Mouse (Mus musculus) lung, embryonic 16.5 days (tissue): ENCODE results near the gene Rhebl1. TPM values are rescaled to one million over a fixed set of nuclear protein-coding genes. Genes with fewer than 3 reads are reported as not detected.

ENCODE experiments used
- ATAC-seq: fragments of 200-750 bp; cut with Nextera tagmentation; 2 replicates; pipeline ENCODE4 v1.8.0; 2017; ENCODE audit warnings: low read depth, mild to moderate bottlenecking, moderate library complexity
- H3K27ac ChIP-seq: fragments of 300-500 bp; sonication (generic); 2 replicates; pipeline ENCODE4 v1.5.1; 2014; ENCODE audit warnings: mild to moderate bottlenecking, control low read depth, low read length
- H3K27me3 ChIP-seq: fragments of 300-500 bp; sonication (generic); 2 replicates; pipeline ENCODE4 v1.6.1; 2014; ENCODE audit warnings: low read depth, low read length, mixed read lengths; ENCODE audit not compliant: control insufficient read depth, insufficient read depth
- H3K36me3 ChIP-seq: fragments of 300-500 bp; sonication (generic); 2 replicates; pipeline ENCODE4 v1.6.1; 2014; ENCODE audit warnings: low read length; ENCODE audit not compliant: control insufficient read depth, insufficient read depth
- H3K4me1 ChIP-seq: fragments of 300-500 bp; sonication (generic); replicated peaks from 2 replicates; pipeline ENCODE4 v1.6.1; 2014; ENCODE audit warnings: low read length, mixed read lengths; ENCODE audit not compliant: control insufficient read depth, insufficient read depth
- H3K4me2 ChIP-seq: fragments of 300-500 bp; sonication (generic); 2 replicates; pipeline ENCODE4 v1.6.1; 2014; ENCODE audit warnings: low read depth, low read length, control low read depth
- H3K4me3 ChIP-seq: fragments of 300-500 bp; sonication (generic); 2 replicates; pipeline ENCODE4 v1.5.1; 2014; ENCODE audit warnings: mild to moderate bottlenecking, low read length, control low read depth
- H3K9ac ChIP-seq: fragments of 300-500 bp; sonication (generic); 2 replicates; pipeline ENCODE4 v1.6.1; 2014; ENCODE audit warnings: low read length, control low read depth
- H3K9me3 ChIP-seq: fragments of 300-500 bp; sonication (generic); 2 replicates; pipeline ENCODE4 v1.6.1; 2016; ENCODE audit warnings: low read length; ENCODE audit not compliant: control insufficient read depth
- WGBS: fragments of 180-500 bp; shearing (Covaris S2); extraction: QIAGEN DNeasy Blood & Tissue Kit; methylation state at CpG from one replicate; pipeline ENCODE4 v1.1.7; 2014; 5-methylcytosine and 5-hydroxymethylcytosine counted together
- polyA plus RNA-seq: library from polyadenylated mRNA; unstranded; fragments of >200 nt; fragmentation: Nextera tagmentation; extraction: Ambion mirVana; gene quantifications from 2 replicates; pipeline ENCODE4 v1.2.1, GENCODE M21; 2015

Gene Rhebl1
- polyA plus RNA-seq, 1 experiment from 2014 or later = 9.4 TPM

DNA sequence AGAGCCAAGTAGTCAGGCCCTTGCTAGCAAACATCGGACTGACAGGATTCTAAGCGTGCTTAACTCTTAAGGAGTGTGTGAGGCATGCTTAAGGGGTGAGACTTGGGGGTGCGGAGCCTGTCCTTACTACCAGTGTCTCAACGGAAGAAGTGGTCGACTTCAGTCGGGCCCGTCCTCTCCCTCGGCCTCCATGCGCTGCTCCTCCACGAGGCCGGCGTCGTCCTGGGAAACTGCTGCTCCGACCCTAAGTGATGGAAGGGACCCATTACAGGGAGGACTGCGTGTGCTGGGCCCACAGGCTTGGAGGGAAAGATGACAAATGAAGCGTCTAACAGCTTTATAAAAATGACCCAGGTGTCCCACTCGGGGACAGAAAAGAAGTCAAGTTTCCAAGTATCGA is 33.4 kb downstream of the Rhebl1 start:
- H3K4me2 ChIP-seq = no peak overlapping the region
- peaks cover 93% of the 10 kb centered on the region for H3K36me3 ChIP-seq
- no peaks in the 10 kb centered on the region for H3K27me3 ChIP-seq
- H3K9me3 ChIP-seq = no peaks in the 10 kb centered on the region
- WGBS = 88% methylated on average over 18 of the region's 18 CpGs
- ATAC-seq = no peak
- H3K9ac ChIP-seq = no peak overlapping the region
- no peak overlapping the region for H3K4me3 ChIP-seq
- no peaks in the 10 kb centered on the region for H3K4me1 ChIP-seq
- no peak overlapping the region for H3K27ac ChIP-seq

DNA sequence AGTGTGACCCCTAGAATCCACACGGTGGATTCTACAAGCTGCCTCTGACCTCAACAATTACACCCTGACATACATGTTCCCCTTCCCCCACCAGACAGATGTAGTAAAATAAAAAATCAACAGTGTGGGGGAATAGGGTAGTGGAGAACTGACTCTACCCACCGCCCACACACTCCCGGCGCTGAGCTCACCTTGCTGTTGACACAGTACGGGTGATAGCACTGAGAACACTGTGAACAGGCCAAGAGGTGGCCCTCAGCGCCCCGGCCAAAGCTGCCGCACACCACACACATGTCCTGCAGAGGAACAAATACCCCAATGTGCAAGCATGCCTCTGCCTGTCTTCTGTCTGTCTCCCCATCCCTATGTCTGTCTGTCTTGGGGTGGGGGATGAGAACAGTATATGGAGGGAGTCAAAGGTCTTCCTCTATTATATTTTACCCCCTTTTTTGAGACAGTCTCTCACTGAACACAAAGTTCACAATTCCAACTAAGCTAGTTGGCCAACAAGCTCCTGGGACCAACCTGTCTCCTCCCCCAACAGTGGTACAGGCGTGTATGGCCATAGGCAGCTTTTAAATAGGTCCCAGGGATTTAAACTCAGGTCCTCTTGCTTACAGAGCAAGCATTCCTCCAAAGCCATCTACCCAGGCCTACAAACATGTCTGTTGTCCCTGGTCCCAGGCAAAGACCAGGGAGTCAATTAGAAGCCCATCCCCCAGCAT is 34.9 kb downstream of the Rhebl1 start:
- Histone ChIP-seq H3K4me2 (no peak overlapping the region), H3K9ac (no peak overlapping the region), H3K9me3 (no peaks in the 10 kb centered on the region), H3K27me3 (no peaks in the 10 kb centered on the region), H3K36me3 (peaks cover 90% of the 10 kb centered on the region), H3K4me1 (no peaks in the 10 kb centered on the region), H3K27ac (no peak overlapping the region), H3K4me3 (no peak overlapping the region)
- no peak for ATAC-seq
- WGBS = 77% methylated on average over 9 of the region's 9 CpGs

DNA sequence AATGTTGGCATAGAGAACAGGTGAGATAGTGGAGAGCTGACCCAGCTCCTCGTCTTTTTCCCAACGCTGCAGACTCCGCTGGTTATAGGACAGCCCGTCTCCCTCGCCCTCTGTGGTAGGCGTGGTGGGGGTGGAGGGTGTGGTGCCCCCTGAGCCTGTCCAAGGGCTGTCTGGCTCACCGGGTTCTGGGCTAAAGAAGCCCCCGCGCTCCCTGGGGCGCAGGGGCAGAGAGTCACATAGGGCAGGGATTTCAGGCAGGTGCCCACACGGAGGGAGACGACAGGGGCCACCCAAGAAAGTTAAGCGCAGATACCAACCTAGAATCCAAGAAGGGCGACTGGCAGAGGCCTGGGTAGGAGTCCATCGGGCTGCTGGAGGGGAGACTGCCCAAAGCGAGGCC is 40.1 kb downstream of the Rhebl1 start:
- no peaks in the 10 kb centered on the region for H3K4me1 ChIP-seq
- peaks cover 88% of the 10 kb centered on the region for H3K36me3 ChIP-seq
- 86% methylated on average over 16 of the region's 16 CpGs for WGBS
- no peak for ATAC-seq
- H3K9me3 ChIP-seq = no peaks in the 10 kb centered on the region
- H3K27ac ChIP-seq = no peak overlapping the region
- H3K9ac ChIP-seq = no peak overlapping the region
- no peak overlapping the region for H3K4me2 ChIP-seq
- H3K27me3 ChIP-seq = no peaks in the 10 kb centered on the region
- no peak overlapping the region for H3K4me3 ChIP-seq

DNA sequence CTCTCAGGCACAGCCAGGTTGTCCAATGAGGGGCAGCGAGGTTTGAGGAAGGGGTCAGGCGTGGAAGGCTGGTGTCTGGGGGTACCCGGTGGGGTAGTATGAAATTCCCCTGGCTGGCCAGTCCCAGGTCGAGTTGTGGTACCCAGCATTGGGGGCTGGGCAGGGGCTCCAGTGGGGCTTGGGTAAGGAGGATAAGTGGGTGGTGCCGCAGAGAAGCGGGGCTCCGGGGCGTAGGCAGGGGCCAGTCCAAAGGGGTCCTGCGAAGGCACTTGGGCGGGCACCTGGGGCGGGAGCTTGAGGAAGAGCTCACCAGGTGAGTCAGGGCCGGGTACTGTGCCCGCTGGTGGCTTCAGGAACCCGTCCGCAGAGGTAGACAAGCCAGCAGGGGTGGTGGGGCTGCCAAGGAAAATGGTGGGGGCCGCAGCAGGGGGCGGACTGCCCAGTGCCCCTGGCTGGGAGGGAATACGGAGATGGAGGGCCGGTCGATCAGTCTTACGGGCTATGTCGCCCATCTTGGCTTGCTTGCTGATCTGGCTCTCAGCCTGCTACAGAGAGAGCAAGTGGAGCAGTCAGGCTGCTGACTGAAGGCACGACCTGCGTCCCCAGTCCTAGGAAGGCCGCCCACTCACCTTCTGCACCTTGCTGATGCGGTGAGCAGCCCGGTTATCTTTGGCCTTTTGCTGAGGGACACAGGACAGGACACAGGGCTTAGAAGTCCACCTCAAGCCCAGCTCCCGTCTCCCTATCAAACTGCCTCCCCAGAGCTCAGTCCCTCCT is 41.0 kb downstream of the Rhebl1 start:
- Histone ChIP-seq H3K27me3 (no peaks in the 10 kb centered on the region), H3K9me3 (no peaks in the 10 kb centered on the region), H3K36me3 (peaks cover 90% of the 10 kb centered on the region), H3K27ac (no peak overlapping the region), H3K4me2 (no peak overlapping the region), H3K4me3 (no peak overlapping the region), H3K9ac (no peak overlapping the region), H3K4me1 (no peaks in the 10 kb centered on the region)
- no peak for ATAC-seq
- WGBS = 90% methylated on average over 28 of the region's 28 CpGs

DNA sequence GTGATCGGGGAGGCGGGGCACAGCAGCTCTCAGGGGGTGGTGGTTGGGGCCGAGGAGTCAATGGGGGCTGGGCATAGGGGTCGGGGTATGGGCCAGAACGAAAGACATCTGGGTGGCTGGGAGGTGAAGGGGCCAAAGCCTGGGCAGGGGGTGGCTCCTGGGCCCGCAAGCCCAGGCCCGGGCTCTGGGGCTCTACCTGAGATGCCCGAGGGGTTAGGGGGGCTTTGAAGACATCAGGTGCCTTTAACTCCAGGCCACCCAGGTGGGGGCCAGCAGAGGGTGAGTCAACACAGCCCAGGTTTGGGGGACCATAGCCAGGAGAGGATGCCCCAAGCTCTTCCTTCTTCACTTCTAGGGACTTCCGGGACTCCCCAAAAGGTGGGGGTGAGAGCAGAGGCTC is 41.6 kb downstream of the Rhebl1 start:
- peaks cover 88% of the 10 kb centered on the region for H3K36me3 ChIP-seq
- no peaks in the 10 kb centered on the region for H3K4me1 ChIP-seq
- no peak overlapping the region for H3K4me2 ChIP-seq
- 88% methylated on average over 9 of the region's 9 CpGs for WGBS
- no peaks in the 10 kb centered on the region for H3K9me3 ChIP-seq
- no peaks in the 10 kb centered on the region for H3K27me3 ChIP-seq
- H3K27ac ChIP-seq = no peak overlapping the region
- ATAC-seq = 0 out of 2 replicates have a peak, but pooled peaks have one; percentile 16
- no peak overlapping the region for H3K9ac ChIP-seq
- H3K4me3 ChIP-seq = no peak overlapping the region

DNA sequence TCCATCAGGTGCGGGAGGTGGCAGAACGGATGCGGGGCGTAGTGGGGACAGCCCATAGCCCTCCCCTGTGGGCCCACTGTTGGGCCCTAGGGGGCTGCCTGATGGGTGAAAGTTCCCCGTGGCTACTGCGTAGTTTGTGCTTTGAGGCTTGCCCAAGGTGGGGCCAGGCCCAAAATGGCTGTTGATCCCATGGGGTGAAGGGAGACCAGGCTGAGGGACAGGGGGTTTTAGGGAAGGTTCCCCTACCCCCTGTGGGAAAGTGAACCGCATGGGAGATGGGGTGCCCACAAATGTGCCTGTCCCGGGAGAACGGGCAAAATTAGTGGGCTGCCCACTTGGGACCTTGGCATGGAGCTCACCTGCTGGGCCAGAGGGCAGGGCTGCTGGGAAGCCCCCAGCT is 42.3 kb downstream of the Rhebl1 start:
- H3K4me2 ChIP-seq = no peak overlapping the region
- no peak overlapping the region for H3K27ac ChIP-seq
- H3K9ac ChIP-seq = no peak overlapping the region
- no peak for ATAC-seq
- H3K27me3 ChIP-seq = no peaks in the 10 kb centered on the region
- H3K9me3 ChIP-seq = no peaks in the 10 kb centered on the region
- no peaks in the 10 kb centered on the region for H3K4me1 ChIP-seq
- no peak overlapping the region for H3K4me3 ChIP-seq
- 92% methylated on average over 9 of the region's 9 CpGs for WGBS
- peaks cover 88% of the 10 kb centered on the region for H3K36me3 ChIP-seq

DNA sequence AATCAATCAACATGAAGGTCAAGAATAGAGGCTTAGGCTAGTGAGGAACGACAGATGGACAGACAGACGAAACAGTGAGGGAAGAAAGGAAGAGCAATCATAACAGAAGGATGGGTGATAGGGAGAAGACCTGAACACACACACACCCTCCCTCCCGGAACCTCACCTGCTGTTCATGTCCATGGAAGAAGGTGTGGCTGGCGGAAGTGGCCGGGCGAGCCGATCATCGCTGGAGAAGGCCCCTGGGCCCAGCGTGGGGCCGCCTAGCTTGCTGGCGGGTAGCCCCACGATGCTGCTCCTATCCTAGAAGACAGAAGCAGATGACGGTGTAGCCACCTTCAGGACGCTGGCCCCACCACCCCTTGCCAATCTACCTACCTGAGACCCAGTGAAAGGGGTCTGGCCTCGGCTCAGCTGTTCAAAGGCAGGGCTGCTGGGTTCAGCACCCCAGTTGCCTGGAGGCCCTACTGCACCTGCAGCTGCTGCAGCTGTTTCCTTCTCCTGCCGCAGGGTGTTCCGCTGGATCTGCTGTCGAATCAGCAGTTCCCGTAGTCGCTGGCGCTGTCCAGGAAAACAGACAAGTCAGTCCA is 43.0 kb downstream of the Rhebl1 start:
- no peak for ATAC-seq
- H3K4me1 ChIP-seq = no peaks in the 10 kb centered on the region
- WGBS = 85% methylated on average over 21 of the region's 21 CpGs

DNA sequence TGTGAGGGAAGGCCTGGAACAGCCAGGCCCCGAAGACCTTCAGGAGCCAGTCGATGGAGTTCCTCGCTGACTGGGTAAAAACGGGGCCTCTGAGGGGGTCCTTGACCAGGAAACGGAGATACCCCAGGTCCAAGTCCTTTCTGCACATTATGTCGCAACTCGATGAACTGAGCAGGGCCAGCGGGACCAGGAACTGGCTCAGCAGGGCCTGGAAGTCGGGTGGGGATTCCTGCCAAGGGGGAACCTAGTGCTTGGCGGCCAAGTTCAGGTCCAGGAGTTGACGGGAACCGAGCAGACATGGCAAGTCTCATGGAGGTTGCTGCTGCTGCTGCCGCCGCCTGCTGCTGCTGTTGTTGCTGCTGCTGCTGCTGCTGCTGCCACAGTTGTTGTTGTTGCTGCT is 43.7 kb downstream of the Rhebl1 start:
- Histone ChIP-seq H3K4me1 (no peaks in the 10 kb centered on the region), H3K4me2 (no peak overlapping the region), H3K27ac (no peak overlapping the region), H3K9ac (no peak overlapping the region), H3K9me3 (no peaks in the 10 kb centered on the region), H3K36me3 (peaks cover 92% of the 10 kb centered on the region), H3K27me3 (no peaks in the 10 kb centered on the region), H3K4me3 (no peak overlapping the region)
- no peak for ATAC-seq
- 89% methylated on average over 14 of the region's 14 CpGs for WGBS

More for the DNA sequence above, 43.0 kb downstream of the Rhebl1 start:
- H3K4me3 ChIP-seq = no peak overlapping the region
- peaks cover 91% of the 10 kb centered on the region for H3K36me3 ChIP-seq
- no peak overlapping the region for H3K27ac ChIP-seq
- no peak overlapping the region for H3K9ac ChIP-seq
- H3K9me3 ChIP-seq = no peaks in the 10 kb centered on the region
- no peaks in the 10 kb centered on the region for H3K27me3 ChIP-seq
- no peak overlapping the region for H3K4me2 ChIP-seq

DNA sequence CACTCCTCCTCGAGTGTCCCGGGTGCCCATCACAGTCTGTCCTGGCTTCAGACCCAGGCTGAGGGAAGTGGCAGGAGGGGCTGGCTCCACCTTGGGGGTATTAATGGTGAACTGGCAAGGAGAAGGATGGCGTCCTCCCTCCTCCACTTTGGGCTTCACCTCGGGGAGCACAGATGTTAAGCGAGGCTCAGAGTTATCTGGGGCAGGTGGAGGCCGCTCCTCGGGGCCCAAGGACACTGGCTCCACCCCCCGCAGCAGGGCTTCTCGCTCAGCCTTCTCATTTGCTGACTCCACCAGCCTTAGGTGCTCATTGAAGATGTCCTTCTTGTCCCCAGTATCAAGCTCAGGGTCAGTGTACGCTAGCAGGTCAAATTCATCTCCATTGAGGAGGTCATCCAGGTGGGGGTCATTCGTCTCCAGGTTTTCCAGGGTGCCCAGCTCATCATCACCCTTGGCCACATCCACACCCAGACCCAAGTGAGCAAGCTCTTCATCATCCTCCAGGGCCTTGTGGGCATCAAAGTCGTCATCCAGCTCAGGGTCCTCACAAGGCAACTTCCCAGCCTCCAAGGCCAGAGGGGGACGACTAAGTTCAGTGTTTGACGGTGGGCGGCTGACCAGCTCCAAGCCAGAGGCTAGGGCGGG is 44.3 kb downstream of the Rhebl1 start:
- Histone ChIP-seq H3K27me3 (no peaks in the 10 kb centered on the region), H3K9ac (no peak overlapping the region), H3K36me3 (peaks cover 93% of the 10 kb centered on the region), H3K27ac (no peak overlapping the region), H3K4me2 (no peak overlapping the region), H3K4me1 (no peaks in the 10 kb centered on the region), H3K9me3 (no peaks in the 10 kb centered on the region), H3K4me3 (no peak overlapping the region)
- 86% methylated on average over 16 of the region's 16 CpGs for WGBS
- ATAC-seq = no peak
